Mouse (Mus musculus): Measurements from ENCODE around the gene Nhp2. TPM values are rescaled to one million over a fixed set of nuclear protein-coding genes. Genes with fewer than 3 reads are reported as not detected.

The Nhp2 gene
- polyA plus RNA-seq (2015; fragmentation: Nextera tagmentation; extraction: Ambion mirVana), result 64.8 and 79.8 TPM in 2 replicates

- under 1% methylated on average over 51 of the region's 51 CpGs for WGBS
- H3K9ac ChIP-seq, result peak within 1 kb of the TSS; percentile 62
- H3K27ac ChIP-seq, result peak within 1 kb of the TSS; percentile 35
- no peaks in the 10 kb centered on the region for H3K27me3 ChIP-seq
- peak within 1 kb of the TSS; percentile 69 for H3K4me3 ChIP-seq
- peak; percentile 91 for ATAC-seq (replicated peaks; ENCODE audit: insufficient number of reproducible peaks, insufficient read depth, low FRiP score, low read depth)
- peak within 1 kb of the TSS; percentile 76 for H3K4me2 ChIP-seq
- peaks cover 35% of the 10 kb centered on the region for H3K4me1 ChIP-seq (replicated peaks)
- H3K9me3 ChIP-seq (replicated peaks), result no peaks in the 10 kb centered on the region
- H3K36me3 ChIP-seq, result peaks cover 25% of the 10 kb centered on the region
These were observed at the start of gene Nhp2 for GRCm38 (mm10) chr11:51619409-51620060. Nhp2 (plus strand) TSS chr11:51619735.

GRCm38 (mm10) chr11:51576454-51576853 is 43.1 kb upstream of the Nhp2 start:
- Histone ChIP-seq H3K4me3 (no peak overlapping the region), H3K9me3 (replicated peaks) (no peaks in the 10 kb centered on the region), H3K36me3 (no peaks in the 10 kb centered on the region), H3K27me3 (no peaks in the 10 kb centered on the region), H3K27ac (no peak overlapping the region), H3K4me2 (no peak overlapping the region), H3K4me1 (replicated peaks) (no peaks in the 10 kb centered on the region), H3K9ac (no peak overlapping the region)
- 81% methylated on average over 4 of the region's 4 CpGs for WGBS
- ATAC-seq (replicated peaks; ENCODE audit: insufficient number of reproducible peaks, insufficient read depth, low FRiP score, low read depth), result no peak

GRCm38 (mm10) chr11:51577587-51577986 is 41.9 kb upstream of the Nhp2 start:
- ATAC-seq (replicated peaks; ENCODE audit: insufficient number of reproducible peaks, insufficient read depth, low FRiP score, low read depth), result no peak
- WGBS, result 79% methylated on average over 7 of the region's 7 CpGs
- H3K4me2 ChIP-seq, result no peak overlapping the region
- no peaks in the 10 kb centered on the region for H3K4me1 ChIP-seq (replicated peaks)
- H3K9me3 ChIP-seq (replicated peaks), result no peaks in the 10 kb centered on the region
- no peaks in the 10 kb centered on the region for H3K36me3 ChIP-seq
- H3K9ac ChIP-seq, result no peak overlapping the region
- no peaks in the 10 kb centered on the region for H3K27me3 ChIP-seq
- H3K27ac ChIP-seq, result no peak overlapping the region
- no peak overlapping the region for H3K4me3 ChIP-seq

- Histone ChIP-seq H3K27me3 (no peaks in the 10 kb centered on the region), H3K9ac (no peak overlapping the region), H3K4me1 (replicated peaks) (peaks cover 8% of the 10 kb centered on the region), H3K4me2 (no peak overlapping the region), H3K27ac (no peak overlapping the region), H3K9me3 (replicated peaks) (no peaks in the 10 kb centered on the region), H3K36me3 (no peaks in the 10 kb centered on the region), H3K4me3 (no peak overlapping the region)
- no peak for ATAC-seq (replicated peaks; ENCODE audit: insufficient number of reproducible peaks, insufficient read depth, low FRiP score, low read depth)
- 64% methylated on average over 4 of the region's 4 CpGs for WGBS
These were observed 40.5 kb upstream of the Nhp2 start for GRCm38 (mm10) chr11:51579024-51579423.

- no peak for ATAC-seq (replicated peaks; ENCODE audit: insufficient number of reproducible peaks, insufficient read depth, low FRiP score, low read depth)
- no peak overlapping the region for H3K27ac ChIP-seq
- no peak overlapping the region for H3K4me2 ChIP-seq
- no peak overlapping the region for H3K4me3 ChIP-seq
- peaks cover 20% of the 10 kb centered on the region for H3K4me1 ChIP-seq (replicated peaks)
- 22% methylated on average over 8 of the region's 8 CpGs for WGBS
- no peak overlapping the region for H3K9ac ChIP-seq
- no peaks in the 10 kb centered on the region for H3K27me3 ChIP-seq
- H3K36me3 ChIP-seq, result peaks cover 11% of the 10 kb centered on the region; the same call in 1 of the 2 replicates
- H3K9me3 ChIP-seq (replicated peaks), result no peaks in the 10 kb centered on the region
These were observed 36.8 kb upstream of the Nhp2 start for GRCm38 (mm10) chr11:51582713-51583112.

GRCm38 (mm10) chr11:51584057-51584430 is 35.5 kb upstream of the Nhp2 start:
- Histone ChIP-seq H3K4me1 (replicated peaks) (peaks cover 20% of the 10 kb centered on the region), H3K27ac (peak overlapping the region; percentile 95), H3K9me3 (replicated peaks) (no peaks in the 10 kb centered on the region), H3K9ac (peak overlapping the region; percentile 83), H3K4me3 (peak overlapping the region; percentile 72), H3K4me2 (peak overlapping the region; percentile 73), H3K27me3 (no peaks in the 10 kb centered on the region), H3K36me3 (peaks cover 22% of the 10 kb centered on the region; the same call in 1 of the 2 replicates)
- peak; percentile 8 for ATAC-seq (replicated peaks; ENCODE audit: insufficient number of reproducible peaks, insufficient read depth, low FRiP score, low read depth)
- WGBS, result 11% methylated on average over 9 of the region's 9 CpGs

- peak; percentile 94 for ATAC-seq (replicated peaks; ENCODE audit: insufficient number of reproducible peaks, insufficient read depth, low FRiP score, low read depth)
- Histone ChIP-seq H3K27ac (peak within 1 kb of the TSS; percentile 95), H3K9me3 (replicated peaks) (no peaks in the 10 kb centered on the region), H3K36me3 (peaks cover 28% of the 10 kb centered on the region), H3K27me3 (no peaks in the 10 kb centered on the region), H3K4me1 (replicated peaks) (peaks cover 20% of the 10 kb centered on the region), H3K4me3 (peak within 1 kb of the TSS; percentile 72), H3K4me2 (peak within 1 kb of the TSS; percentile 73), H3K9ac (peak within 1 kb of the TSS; percentile 83)
- under 1% methylated on average over 59 of the region's 59 CpGs for WGBS
These were observed 34.9 kb upstream of the Nhp2 start, which contains the start of gene Phykpl for GRCm38 (mm10) chr11:51584431-51585248. Phykpl (plus strand) TSS chr11:51584757.

- Histone ChIP-seq H3K4me1 (replicated peaks) (peaks cover 20% of the 10 kb centered on the region), H3K9ac (peak overlapping the region; percentile 83), H3K27ac (peak overlapping the region; percentile 95), H3K9me3 (replicated peaks) (no peaks in the 10 kb centered on the region), H3K27me3 (no peaks in the 10 kb centered on the region), H3K36me3 (peaks cover 34% of the 10 kb centered on the region), H3K4me2 (peak overlapping the region; percentile 73), H3K4me3 (peak overlapping the region; percentile 72)
- ATAC-seq (replicated peaks; ENCODE audit: insufficient number of reproducible peaks, insufficient read depth, low FRiP score, low read depth), result no peak
- 58% methylated on average over 8 of the region's 8 CpGs for WGBS
These were observed 33.8 kb upstream of the Nhp2 start for GRCm38 (mm10) chr11:51585608-51586252.

- Histone ChIP-seq H3K36me3 (peaks cover 38% of the 10 kb centered on the region), H3K9ac (no peak overlapping the region), H3K4me3 (no peak overlapping the region), H3K9me3 (replicated peaks) (no peaks in the 10 kb centered on the region), H3K4me1 (replicated peaks) (peaks cover 23% of the 10 kb centered on the region), H3K4me2 (no peak overlapping the region), H3K27me3 (no peaks in the 10 kb centered on the region), H3K27ac (no peak overlapping the region)
- no peak for ATAC-seq (replicated peaks; ENCODE audit: insufficient number of reproducible peaks, insufficient read depth, low FRiP score, low read depth)
- 92% methylated on average over 13 of the region's 13 CpGs for WGBS
These were observed 33.1 kb upstream of the Nhp2 start for GRCm38 (mm10) chr11:51586411-51586810.

GRCm38 (mm10) chr11:51587059-51587458 is 32.5 kb upstream of the Nhp2 start:
- peaks cover 44% of the 10 kb centered on the region for H3K36me3 ChIP-seq
- no peak overlapping the region for H3K4me2 ChIP-seq

GRCm38 (mm10) chr11:51588833-51589232 is 30.7 kb upstream of the Nhp2 start:
- Histone ChIP-seq H3K4me1 (replicated peaks) (peaks cover 17% of the 10 kb centered on the region), H3K4me2 (no peak overlapping the region), H3K36me3 (peaks cover 62% of the 10 kb centered on the region), H3K9ac (no peak overlapping the region), H3K9me3 (replicated peaks) (no peaks in the 10 kb centered on the region), H3K4me3 (no peak overlapping the region), H3K27me3 (no peaks in the 10 kb centered on the region), H3K27ac (no peak overlapping the region)
- WGBS, result 94% methylated on average over 3 of the region's 3 CpGs
- no peak for ATAC-seq (replicated peaks; ENCODE audit: insufficient number of reproducible peaks, insufficient read depth, low FRiP score, low read depth)

More at GRCm38 (mm10) chr11:51587059-51587458, 32.5 kb upstream of the Nhp2 start:
- Histone ChIP-seq H3K27me3 (no peaks in the 10 kb centered on the region), H3K4me3 (no peak overlapping the region), H3K4me1 (replicated peaks) (peaks cover 23% of the 10 kb centered on the region), H3K9ac (no peak overlapping the region), H3K9me3 (replicated peaks) (no peaks in the 10 kb centered on the region), H3K27ac (no peak overlapping the region)
- WGBS, result 83% methylated on average over 1 of the region's 1 CpGs
- no peak for ATAC-seq (replicated peaks; ENCODE audit: insufficient number of reproducible peaks, insufficient read depth, low FRiP score, low read depth)
